Mouse (Mus musculus) embryonic facial prominence, embryonic 11.5 days (tissue): ENCODE data around the gene Zfp524. TPM values are rescaled to one million over a fixed set of nuclear protein-coding genes. Genes with fewer than 3 reads are reported as not detected.
A peak's percentile ranks its signal among the peaks of the same experiment; 100 is the strongest.

Experiments used
- ATAC-seq: fragments of 200-750 bp; cut with Nextera tagmentation; replicated peaks from 2 replicates; pipeline ENCODE4 v1.8.0; 2017; ENCODE audit warnings: low read depth; ENCODE audit not compliant: insufficient number of reproducible peaks, low FRiP score, low TSS enrichment
- DNase-seq: peaks from one replicate; pipeline ENCODE4 v3.0.0-alpha.2; 2015; ENCODE audit warnings: low spot score
- H3K27ac ChIP-seq: fragments of 300-500 bp; sonication (generic); replicated peaks from 2 replicates; pipeline ENCODE4 v1.5.1; 2014; ENCODE audit warnings: mild to moderate bottlenecking, low read depth, low read length, control low read depth
- H3K27me3 ChIP-seq: fragments of 300-500 bp; sonication (generic); 2 replicates; pipeline ENCODE4 v1.6.1; 2014; ENCODE audit warnings: mild to moderate bottlenecking, low read length, moderate library complexity, mixed read lengths; ENCODE audit not compliant: control insufficient read depth, insufficient read depth
- H3K36me3 ChIP-seq: fragments of 300-500 bp; sonication (generic); replicated peaks from 2 replicates; pipeline ENCODE4 v1.6.1; 2014; ENCODE audit warnings: low read depth, mild to moderate bottlenecking, low read length, moderate library complexity, mixed read lengths; ENCODE audit not compliant: control insufficient read depth, insufficient read depth
- H3K4me1 ChIP-seq: fragments of 300-500 bp; sonication (generic); 2 replicates; pipeline ENCODE4 v1.6.1; 2014; ENCODE audit warnings: low read length, mixed read lengths; ENCODE audit not compliant: control insufficient read depth, insufficient read depth
- H3K4me2 ChIP-seq: fragments of 300-500 bp; sonication (generic); 2 replicates; pipeline ENCODE4 v1.6.1; 2014; ENCODE audit warnings: low read depth, mild to moderate bottlenecking, control low read depth, low read length, moderate library complexity
- H3K4me3 ChIP-seq: fragments of 300-500 bp; sonication (generic); 2 replicates; pipeline ENCODE4 v1.5.1; 2014; ENCODE audit warnings: low read depth, low read length, control low read depth
- H3K9ac ChIP-seq: fragments of 300-500 bp; sonication (generic); replicated peaks from 2 replicates; pipeline ENCODE4 v1.6.1; 2014; ENCODE audit warnings: mild to moderate bottlenecking, control low read depth, low read length
- H3K9me3 ChIP-seq: fragments of 300-500 bp; sonication (generic); replicated peaks from 2 replicates; pipeline ENCODE4 v1.6.1; 2016; ENCODE audit warnings: mild to moderate bottlenecking, low read length, inconsistent platforms, mixed read lengths; ENCODE audit not compliant: control insufficient read depth
- WGBS: fragments of 180-500 bp; shearing (Covaris S2); extraction: QIAGEN DNeasy Blood & Tissue Kit; methylation state at CpG from one replicate; pipeline ENCODE4 v1.1.7; 2014; 5-methylcytosine and 5-hydroxymethylcytosine counted together
- polyA plus RNA-seq: library from polyadenylated mRNA; unstranded; fragments of >200 nt; fragmentation: Nextera tagmentation; extraction: Ambion mirVana; gene quantifications from 2 replicates; pipeline ENCODE4 v1.2.1, GENCODE M21; 2014

The Zfp524 gene
- polyA plus RNA-seq, 1 experiment from 2014 or later, result 7.5 TPM

DNA sequence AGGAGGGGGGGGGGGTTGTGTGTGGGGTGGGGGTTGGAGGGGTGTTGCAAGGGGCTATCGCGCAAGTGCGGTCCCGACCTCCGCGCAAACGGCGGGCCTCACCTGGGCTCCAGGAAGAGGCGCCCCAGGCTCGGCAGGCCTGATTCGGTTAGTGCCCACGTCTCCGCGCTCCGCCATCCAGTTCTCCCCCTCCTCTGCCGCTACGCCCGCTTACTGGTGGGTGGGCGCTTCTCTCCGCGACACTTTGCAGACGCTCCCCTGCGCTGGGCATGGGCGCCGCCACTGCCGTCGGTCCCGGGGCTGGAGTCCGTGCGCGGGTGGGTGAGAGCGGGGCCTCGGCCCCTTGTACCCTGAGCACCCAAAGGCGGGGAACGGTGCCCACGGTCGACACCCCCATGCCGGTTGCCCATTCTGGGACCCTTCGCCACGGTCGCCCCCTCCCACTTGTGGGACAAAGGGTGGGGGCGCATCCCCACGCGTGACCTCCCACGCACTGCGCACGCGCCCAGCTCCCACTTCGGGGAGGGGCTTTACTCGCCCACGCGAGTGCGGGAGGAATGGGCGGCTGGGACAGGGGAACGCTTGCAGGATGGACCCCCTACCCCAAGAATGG is 42.5 kb downstream of the Zfp524 start:
- Histone ChIP-seq H3K9me3 (no peaks in the 10 kb centered on the region), H3K36me3 (no peaks in the 10 kb centered on the region), H3K9ac (peak overlapping the region; percentile 71), H3K4me3 (peak overlapping the region; percentile 49), H3K27ac (no peak overlapping the region), H3K4me1 (peaks cover 14% of the 10 kb centered on the region), H3K27me3 (peaks cover 47% of the 10 kb centered on the region), H3K4me2 (peak overlapping the region; percentile 83)
- DNase-seq (peak; percentile 58), ATAC-seq (no peak)
- WGBS, result 4% methylated on average over 55 of the region's 55 CpGs

- H3K9me3 ChIP-seq, result no peaks in the 10 kb centered on the region
- WGBS, result 32% methylated on average over 8 of the region's 8 CpGs
These were observed 43.2 kb downstream of the Zfp524 start for GRCm38 (mm10) chr7:5057381-5057780.

GRCm38 (mm10) chr7:5057804-5058203 is 43.6 kb downstream of the Zfp524 start:
- no peak for ATAC-seq
- no peak for DNase-seq
- Histone ChIP-seq H3K4me1 (peaks cover 10% of the 10 kb centered on the region), H3K9me3 (no peaks in the 10 kb centered on the region), H3K4me2 (no peak overlapping the region), H3K36me3 (no peaks in the 10 kb centered on the region), H3K27ac (no peak overlapping the region), H3K9ac (no peak overlapping the region), H3K27me3 (peaks cover 39% of the 10 kb centered on the region), H3K4me3 (no peak overlapping the region)
- 31% methylated on average over 11 of the region's 11 CpGs for WGBS

More at GRCm38 (mm10) chr7:5057381-5057780, 43.2 kb downstream of the Zfp524 start:
- peak overlapping the region; percentile 49 for H3K4me3 ChIP-seq
- DNase-seq (no peak), ATAC-seq (no peak)
- peak overlapping the region; percentile 83 for H3K4me2 ChIP-seq
- H3K9ac ChIP-seq, result peak overlapping the region; percentile 71
- no peaks in the 10 kb centered on the region for H3K36me3 ChIP-seq
- peaks cover 43% of the 10 kb centered on the region for H3K27me3 ChIP-seq
- H3K4me1 ChIP-seq, result peaks cover 14% of the 10 kb centered on the region
- no peak overlapping the region for H3K27ac ChIP-seq

GRCm38 (mm10) chr7:5058631-5059030 is 44.4 kb downstream of the Zfp524 start:
- WGBS, result 88% methylated on average over 1 of the region's 1 CpGs
- Histone ChIP-seq H3K4me3 (no peak overlapping the region), H3K4me2 (no peak overlapping the region), H3K27ac (no peak overlapping the region), H3K9ac (no peak overlapping the region), H3K36me3 (no peaks in the 10 kb centered on the region), H3K27me3 (peaks cover 31% of the 10 kb centered on the region), H3K4me1 (peaks cover 6% of the 10 kb centered on the region; the same call in 1 of the 2 replicates), H3K9me3 (no peaks in the 10 kb centered on the region)
- no peak for DNase-seq
- no peak for ATAC-seq

DNA sequence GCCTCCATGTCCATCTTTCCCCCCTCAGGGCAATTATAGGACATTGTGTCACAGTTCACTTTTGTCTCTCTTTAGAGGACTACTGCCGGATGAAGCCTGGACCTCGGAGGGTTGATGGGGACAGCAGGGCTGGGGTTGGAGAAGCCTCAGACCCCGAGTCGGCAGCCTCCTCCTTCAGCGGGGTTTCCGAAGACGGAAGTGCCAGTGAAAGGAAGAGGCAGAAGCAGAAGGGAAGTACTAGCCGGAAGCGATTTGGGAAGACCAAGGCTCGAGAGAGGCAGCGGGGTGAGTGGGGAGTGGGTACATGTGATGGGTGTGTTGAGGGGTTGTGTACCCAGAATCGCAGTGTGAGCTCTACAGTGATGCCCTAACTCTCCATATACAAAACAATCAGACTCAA is 45.2 kb downstream of the Zfp524 start:
- ATAC-seq (no peak), DNase-seq (no peak)
- H3K4me3 ChIP-seq, result no peak overlapping the region
- no peaks in the 10 kb centered on the region for H3K36me3 ChIP-seq
- H3K27me3 ChIP-seq, result peaks cover 23% of the 10 kb centered on the region
- WGBS, result 86% methylated on average over 12 of the region's 12 CpGs
- no peak overlapping the region for H3K4me2 ChIP-seq
- peaks cover 6% of the 10 kb centered on the region; the same call in 1 of the 2 replicates for H3K4me1 ChIP-seq
- H3K27ac ChIP-seq, result no peak overlapping the region
- no peaks in the 10 kb centered on the region for H3K9me3 ChIP-seq
- no peak overlapping the region for H3K9ac ChIP-seq

DNA sequence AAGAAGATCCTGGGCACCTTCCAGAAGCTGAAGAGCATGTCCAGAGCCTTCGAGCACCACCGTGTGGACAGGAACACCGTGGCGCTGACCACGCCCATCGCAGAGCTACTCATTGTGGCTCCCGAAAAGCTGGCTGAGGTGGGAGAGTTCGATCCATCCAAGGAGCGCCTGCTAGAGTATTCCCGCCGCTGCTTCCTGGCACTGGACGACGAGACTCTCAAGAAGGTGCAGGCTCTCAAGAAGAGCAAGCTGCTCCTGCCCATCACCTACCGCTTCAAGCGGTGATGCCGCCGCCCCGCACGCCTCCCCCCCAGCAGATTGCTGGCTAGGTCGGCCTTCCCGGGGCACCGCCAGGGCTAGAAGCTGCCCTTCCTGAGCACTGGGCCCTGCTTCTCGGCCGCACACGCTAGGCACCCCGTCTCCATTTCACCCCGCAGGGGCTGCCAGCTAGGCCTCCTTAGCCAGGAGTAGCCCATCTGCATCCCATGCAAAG is 46.1 kb downstream of the Zfp524 start:
- H3K4me1 ChIP-seq, result peaks cover 6% of the 10 kb centered on the region; the same call in 1 of the 2 replicates
- H3K36me3 ChIP-seq, result no peaks in the 10 kb centered on the region
- peak overlapping the region; percentile 74 for H3K4me3 ChIP-seq
- peak overlapping the region; percentile 96 for H3K27ac ChIP-seq
- WGBS, result 3% methylated on average over 27 of the region's 27 CpGs
- H3K9me3 ChIP-seq, result no peaks in the 10 kb centered on the region
- H3K27me3 ChIP-seq, result peaks cover 14% of the 10 kb centered on the region
- ATAC-seq, result no peak
- peak overlapping the region; percentile 82 for H3K4me2 ChIP-seq
- H3K9ac ChIP-seq, result peak overlapping the region; percentile 78
- DNase-seq, result peak; percentile 88

- Histone ChIP-seq H3K4me1 (peaks cover 6% of the 10 kb centered on the region; the same call in 1 of the 2 replicates), H3K36me3 (no peaks in the 10 kb centered on the region), H3K27ac (peak overlapping the region; percentile 96), H3K9me3 (no peaks in the 10 kb centered on the region), H3K27me3 (peaks cover 6% of the 10 kb centered on the region), H3K4me2 (peak overlapping the region; percentile 82), H3K4me3 (peak overlapping the region; percentile 74), H3K9ac (peak overlapping the region; percentile 78)
- under 1% methylated on average over 60 of the region's 60 CpGs for WGBS
- DNase-seq (peak; percentile 100), ATAC-seq (peak; percentile 89)
These were observed 46.9 kb downstream of the Zfp524 start for GRCm38 (mm10) chr7:5060944-5061773.
